Mouse (Mus musculus) lung, adult 2 months (tissue): ENCODE measurements around the gene Plxnc1. TPM values are rescaled to one million over a fixed set of nuclear protein-coding genes. Genes with fewer than 3 reads are reported as not detected.
A peak's percentile ranks its signal among the peaks of the same experiment; 100 is the strongest.

Source experiments
- DNase-seq: peaks from one replicate; pipeline ENCODE4 v3.0.0; 2022
- H3K4me1 ChIP-seq: fragments of 200-500 bp; 2 replicates; pipeline ENCODE4 v1.6.1; 2011; ENCODE audit warnings: low read length; ENCODE audit not compliant: control insufficient read depth, insufficient read depth
- H3K4me3 ChIP-seq: fragments of 200-500 bp; replicated peaks from 2 replicates; pipeline ENCODE3; 2011; ENCODE audit warnings: low read depth, mild to moderate bottlenecking, control low read depth, low read length; ENCODE audit errors: extremely low read depth
- CTCF ChIP-seq: fragments of 200-500 bp; IDR thresholded peaks from 2 replicates; pipeline ENCODE4 v1.5.1; 2011; ENCODE audit warnings: mild to moderate bottlenecking, low read length, control low read depth; ENCODE audit not compliant: insufficient read depth
- POLR2A ChIP-seq: fragments of 200-500 bp; IDR thresholded peaks from 2 replicates; pipeline ENCODE4 v1.6.1; 2011; ENCODE audit warnings: low read depth, mild to moderate bottlenecking, control low read depth, low read length, borderline replicate concordance; ENCODE audit errors: extremely low read depth
- WGBS: fragments of 180-500 bp; shearing (Covaris S2); methylation state at CpG from one replicate; pipeline ENCODE4 v1.1.7; 2018; 5-methylcytosine and 5-hydroxymethylcytosine counted together
- polyA plus RNA-seq: library from polyadenylated mRNA; depleted of rRNA; stranded (reverse); fragments of >200 nt; gene quantifications from 2 replicates; pipeline ENCODE4 v1.2.3, GENCODE M21; 2012

Plxnc1 gene
- polyA plus RNA-seq, 1 experiment: 5.4 TPM

DNA sequence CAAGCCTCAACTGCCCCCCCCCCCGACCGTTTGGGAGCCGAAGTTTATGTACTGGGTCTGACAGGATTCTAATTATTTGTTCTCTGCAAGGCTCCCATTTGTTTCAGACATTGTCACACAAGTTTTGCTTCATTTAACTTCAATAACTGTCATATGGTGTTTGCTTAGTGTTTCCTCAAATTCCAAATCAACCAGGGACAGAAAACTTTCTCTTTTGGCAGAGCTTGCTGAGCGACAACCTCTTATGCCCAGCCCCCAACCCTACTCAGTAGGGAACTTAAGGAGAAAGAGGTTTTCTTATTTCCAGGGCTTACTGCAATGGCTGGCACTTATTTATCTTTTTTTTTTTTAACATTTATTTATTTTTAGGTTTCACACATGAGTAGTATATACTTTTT lies 30.5 kb upstream of the Plxnc1 start:
- H3K4me3 ChIP-seq: no peak overlapping the region
- DNase-seq: no peak
- no peak for TF ChIP-seq POLR2A
- TF ChIP-seq CTCF: no peak
- no peaks in the 10 kb centered on the region; the same call in 1 of the 2 replicates for H3K4me1 ChIP-seq
- 30% methylated on average over 4 of the region's 4 CpGs for WGBS

DNA sequence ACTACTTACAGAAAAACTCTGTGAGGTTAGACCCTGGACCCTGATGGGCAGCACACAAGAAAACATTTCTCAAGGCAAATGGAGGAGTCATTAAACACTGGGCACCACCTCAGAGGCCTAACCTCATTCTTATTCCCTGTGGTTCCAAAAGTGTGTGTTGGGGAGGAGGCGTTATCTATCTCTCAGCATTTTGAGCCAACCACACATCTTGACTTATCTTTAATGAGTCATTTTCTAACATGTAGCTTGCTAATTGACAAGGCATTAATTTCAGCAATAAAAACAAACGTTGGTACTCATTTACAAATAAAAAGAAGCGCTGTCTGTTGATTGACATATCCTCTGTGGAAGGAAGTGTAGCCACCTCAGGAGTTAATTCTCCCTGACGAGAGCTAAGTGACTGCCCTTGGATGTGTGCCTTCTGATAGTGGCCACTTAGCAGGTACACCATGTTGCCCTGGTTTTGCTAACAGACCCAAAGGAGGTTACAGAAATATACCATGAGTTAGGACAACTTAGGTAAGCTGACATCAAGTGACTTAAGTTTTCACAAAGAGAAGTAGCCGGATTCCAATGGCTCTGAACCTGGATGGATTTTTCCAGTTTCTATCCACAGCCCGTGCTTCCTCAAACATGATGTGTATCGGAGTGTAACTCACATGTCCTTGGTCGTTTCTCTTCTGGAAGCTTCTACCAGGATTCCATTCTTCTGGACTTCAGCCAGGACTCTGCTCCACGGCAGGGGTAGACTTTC lies 29.9 kb upstream of the Plxnc1 start:
- DNase-seq: no peak
- no peak overlapping the region for H3K4me3 ChIP-seq
- 46% methylated on average over 9 of the region's 9 CpGs for WGBS
- H3K4me1 ChIP-seq: no peaks in the 10 kb centered on the region; the same call in 1 of the 2 replicates
- TF ChIP-seq POLR2A (no peak), CTCF (no peak)

DNA sequence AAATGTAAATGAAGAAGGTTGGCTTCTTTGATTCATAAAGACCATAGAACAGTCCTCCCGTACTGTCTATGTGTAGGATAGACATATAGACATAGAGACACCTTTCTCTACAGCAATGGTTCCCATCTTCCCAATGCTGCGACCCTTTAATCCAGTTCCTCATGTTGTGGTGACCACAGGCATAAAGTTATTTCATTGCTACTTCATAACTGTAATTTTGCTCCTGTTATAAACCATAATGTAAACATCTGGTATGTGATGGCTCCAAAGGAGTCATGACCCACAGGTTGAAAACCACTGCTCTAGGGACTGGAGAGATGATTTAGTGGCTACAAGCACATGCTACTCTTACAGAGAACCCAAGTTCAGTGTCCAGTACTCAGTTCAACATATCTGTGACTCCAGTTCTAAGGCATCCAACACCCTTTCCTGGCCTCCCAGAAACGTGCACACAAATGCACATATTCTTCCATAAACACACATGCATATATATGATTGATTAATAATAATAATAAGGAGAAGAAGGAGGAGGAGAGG lies 27.1 kb upstream of the Plxnc1 start:
- Histone ChIP-seq H3K4me1 (no peaks in the 10 kb centered on the region; the same call in 1 of the 2 replicates), H3K4me3 (no peak overlapping the region)
- 78% methylated on average over 3 of the region's 3 CpGs for WGBS
- no peak for DNase-seq
- no peak for TF ChIP-seq CTCF
- TF ChIP-seq POLR2A: no peak

DNA sequence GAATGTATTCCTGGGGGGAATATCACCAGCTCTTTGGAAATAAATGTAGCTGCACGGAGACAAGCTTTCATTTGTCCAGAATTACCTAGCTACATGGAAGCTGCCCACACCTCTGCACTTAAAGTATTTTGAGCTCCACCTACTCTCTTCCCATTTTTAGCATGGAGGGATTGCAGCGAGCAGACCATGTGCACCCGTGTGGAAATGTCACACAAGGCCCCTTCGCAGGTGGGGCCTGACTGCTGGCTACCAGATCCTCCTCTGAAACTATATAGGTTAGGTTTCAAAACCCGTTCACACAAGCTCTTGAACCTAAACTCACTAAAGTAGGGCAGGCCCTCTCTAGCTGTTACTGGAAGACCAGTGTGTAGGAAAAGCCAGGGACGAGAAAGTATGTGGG lies 25.6 kb upstream of the Plxnc1 start:
- 76% methylated on average over 6 of the region's 6 CpGs for whole genome bisulfite sequencing
- Histone ChIP-seq H3K4me3 (no peak overlapping the region), H3K4me1 (no peaks in the 10 kb centered on the region; the same call in 1 of the 2 replicates)
- no peak for DNase-seq
- TF ChIP-seq POLR2A: no peak
- TF ChIP-seq CTCF: no peak

DNA sequence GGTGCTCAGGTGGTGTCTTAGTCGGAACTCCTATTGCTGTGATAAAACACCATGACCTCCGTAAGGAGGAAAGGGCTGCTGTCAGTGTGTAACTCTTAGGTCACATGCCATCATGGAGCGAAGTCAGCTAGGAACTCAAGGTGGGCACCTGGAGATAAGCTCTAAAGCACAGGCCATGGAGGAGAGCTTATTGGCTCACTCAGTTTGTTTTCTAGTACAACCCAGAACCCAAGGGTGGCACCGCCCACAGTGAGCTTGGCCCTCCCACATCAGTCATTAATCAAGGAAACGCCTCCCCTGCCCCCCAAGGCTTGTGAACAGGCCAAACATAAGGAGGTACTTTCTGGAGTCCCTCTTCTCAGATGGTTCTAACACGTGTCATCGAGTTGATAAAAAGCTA lies 22.8 kb upstream of the Plxnc1 start:
- 90% methylated on average over 7 of the region's 7 CpGs for WGBS
- TF ChIP-seq POLR2A (no peak), CTCF (no peak)
- Histone ChIP-seq H3K4me1 (no peaks in the 10 kb centered on the region), H3K4me3 (no peak overlapping the region)
- no peak for DNase-seq

DNA sequence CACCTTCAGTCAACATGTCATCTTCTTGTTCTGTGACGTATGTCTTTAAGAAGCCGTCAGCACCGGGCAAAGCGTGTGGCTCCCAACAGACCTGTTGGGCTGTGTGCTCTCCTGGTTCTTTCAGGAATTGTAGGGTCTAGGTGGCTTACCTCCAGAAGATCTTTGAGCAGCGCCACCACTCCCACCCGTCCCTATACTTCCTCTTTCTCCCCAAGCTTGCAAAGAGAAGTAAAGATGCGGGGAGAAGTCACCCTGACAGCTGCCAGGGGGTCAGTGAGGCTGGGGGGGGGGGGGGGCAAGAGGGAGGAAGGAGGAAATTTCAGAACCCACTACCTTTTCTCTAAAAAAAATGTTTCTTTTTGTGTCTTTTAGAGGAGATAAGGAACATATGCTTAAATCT lies 22.2 kb upstream of the Plxnc1 start:
- DNase-seq: no peak
- Histone ChIP-seq H3K4me3 (no peak overlapping the region), H3K4me1 (no peaks in the 10 kb centered on the region)
- 84% methylated on average over 7 of the region's 7 CpGs for WGBS
- TF ChIP-seq CTCF: no peak
- TF ChIP-seq POLR2A: no peak

DNA sequence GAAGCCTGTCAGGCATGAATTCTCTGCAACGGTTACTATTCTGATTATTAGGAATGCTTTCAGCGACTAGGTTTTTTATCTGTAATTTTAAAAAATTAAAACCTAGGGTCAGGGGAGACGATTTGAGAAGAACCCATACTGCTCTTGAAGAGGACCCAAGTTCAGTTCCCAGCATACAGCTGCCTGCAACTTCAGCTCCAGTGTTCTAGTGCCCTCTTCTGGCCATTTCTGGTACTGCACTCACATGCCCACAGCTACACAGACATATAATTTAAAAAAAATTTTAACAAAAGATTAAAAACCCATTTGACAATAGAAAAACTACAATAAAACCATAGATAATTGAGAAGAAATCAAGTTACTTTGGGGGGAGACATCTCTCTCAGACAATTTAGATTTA lies 20.5 kb upstream of the Plxnc1 start:
- Histone ChIP-seq H3K4me3 (no peak overlapping the region), H3K4me1 (no peaks in the 10 kb centered on the region)
- no peak for DNase-seq
- TF ChIP-seq CTCF (peak; percentile 35), POLR2A (no peak)
- WGBS: 97% methylated on average over 3 of the region's 3 CpGs

DNA sequence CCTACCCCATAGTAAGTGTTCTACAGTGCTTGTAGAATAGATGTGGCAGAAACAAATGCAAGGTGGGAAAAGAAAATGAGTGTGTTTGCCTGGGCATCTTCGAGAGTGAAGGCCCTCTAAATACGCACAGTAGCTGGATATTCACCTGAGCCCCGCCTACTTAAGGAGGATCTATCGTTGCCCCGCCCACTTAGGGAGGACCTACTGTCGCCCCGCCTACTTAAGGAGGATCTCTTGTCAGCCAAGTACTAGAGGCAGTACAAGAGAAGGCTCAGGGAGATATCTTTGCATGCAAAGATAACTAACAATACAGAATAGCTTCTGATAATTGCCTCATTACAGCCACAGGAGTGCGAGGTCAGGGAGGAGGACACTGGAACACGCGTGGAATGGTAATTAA lies 17.4 kb upstream of the Plxnc1 start:
- no peak for DNase-seq
- 80% methylated on average over 10 of the region's 10 CpGs for WGBS
- H3K4me3 ChIP-seq: no peak overlapping the region
- TF ChIP-seq POLR2A (no peak), CTCF (no peak)
- H3K4me1 ChIP-seq: no peaks in the 10 kb centered on the region

DNA sequence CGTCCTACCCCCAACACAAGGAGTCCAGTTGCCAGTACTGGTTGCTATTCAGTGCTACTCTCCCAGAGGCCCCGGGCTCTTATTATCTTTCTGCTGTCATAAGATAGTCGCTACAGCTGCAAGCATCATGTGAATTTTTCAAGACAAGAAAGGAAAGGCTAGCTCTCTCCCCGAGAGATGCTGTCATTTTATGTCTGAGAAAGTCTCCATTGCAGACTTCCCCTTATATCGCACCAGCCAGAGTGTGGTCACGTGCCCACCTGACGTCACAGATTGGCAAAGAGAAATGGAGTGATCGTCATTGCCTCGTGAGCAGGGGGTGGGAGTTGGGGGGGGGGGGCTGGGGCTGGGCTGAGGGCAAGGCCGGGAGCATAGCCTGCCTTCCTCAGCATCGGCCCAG lies 16.6 kb upstream of the Plxnc1 start:
- TF ChIP-seq CTCF (no peak), POLR2A (no peak)
- Histone ChIP-seq H3K4me1 (no peaks in the 10 kb centered on the region), H3K4me3 (no peak overlapping the region)
- DNase-seq: no peak
- WGBS: 73% methylated on average over 11 of the region's 11 CpGs

DNA sequence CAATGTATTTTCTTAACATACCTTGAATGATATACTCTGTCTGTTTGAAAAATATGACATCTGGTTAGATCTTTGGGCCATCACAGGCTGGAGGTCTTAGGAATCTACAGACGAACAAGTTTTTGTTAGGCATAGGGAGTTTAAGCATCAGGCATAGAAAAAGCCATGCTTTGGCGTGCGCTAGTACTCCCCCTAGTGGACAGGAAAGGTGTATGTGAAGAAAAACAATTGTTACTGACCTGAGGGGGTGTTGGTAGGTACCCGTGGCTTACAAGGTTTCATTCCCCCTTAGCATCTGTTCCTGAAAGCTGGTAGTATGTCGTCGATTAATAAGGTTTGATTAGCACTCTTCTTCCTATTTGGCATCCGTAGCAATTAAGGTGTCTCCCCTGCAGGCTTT lies 13.7 kb upstream of the Plxnc1 start:
- H3K4me1 ChIP-seq: no peaks in the 10 kb centered on the region
- peak; percentile 37 for DNase-seq
- TF ChIP-seq POLR2A (no peak), CTCF (peak; percentile 28; the same call in 1 of the 2 replicates)
- WGBS: 12% methylated on average over 7 of the region's 7 CpGs
- no peak overlapping the region for H3K4me3 ChIP-seq

DNA sequence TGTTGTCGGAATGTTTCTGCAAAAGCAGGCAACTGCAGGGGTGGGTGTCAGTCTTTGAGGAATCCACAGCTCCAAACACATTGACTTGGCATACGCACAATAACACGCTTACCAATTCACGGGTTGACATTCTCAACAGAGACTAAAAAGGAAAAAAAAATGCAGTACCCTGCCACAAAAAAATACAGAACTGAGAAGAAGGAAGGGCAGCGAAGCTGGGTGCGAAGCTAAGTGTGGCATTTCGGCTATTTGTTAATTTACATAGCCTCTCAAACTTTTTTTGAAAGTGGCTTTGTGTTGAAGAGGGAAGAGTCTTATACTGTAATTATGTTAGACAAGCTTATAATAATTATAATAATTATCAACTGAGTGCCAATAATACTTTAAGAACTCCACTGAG lies 13.1 kb upstream of the Plxnc1 start:
- Histone ChIP-seq H3K4me1 (no peaks in the 10 kb centered on the region), H3K4me3 (no peak overlapping the region)
- TF ChIP-seq POLR2A: no peak
- no peak for TF ChIP-seq CTCF
- WGBS: 75% methylated on average over 7 of the region's 7 CpGs
- DNase-seq: no peak
